In the genomic region with DNA sequence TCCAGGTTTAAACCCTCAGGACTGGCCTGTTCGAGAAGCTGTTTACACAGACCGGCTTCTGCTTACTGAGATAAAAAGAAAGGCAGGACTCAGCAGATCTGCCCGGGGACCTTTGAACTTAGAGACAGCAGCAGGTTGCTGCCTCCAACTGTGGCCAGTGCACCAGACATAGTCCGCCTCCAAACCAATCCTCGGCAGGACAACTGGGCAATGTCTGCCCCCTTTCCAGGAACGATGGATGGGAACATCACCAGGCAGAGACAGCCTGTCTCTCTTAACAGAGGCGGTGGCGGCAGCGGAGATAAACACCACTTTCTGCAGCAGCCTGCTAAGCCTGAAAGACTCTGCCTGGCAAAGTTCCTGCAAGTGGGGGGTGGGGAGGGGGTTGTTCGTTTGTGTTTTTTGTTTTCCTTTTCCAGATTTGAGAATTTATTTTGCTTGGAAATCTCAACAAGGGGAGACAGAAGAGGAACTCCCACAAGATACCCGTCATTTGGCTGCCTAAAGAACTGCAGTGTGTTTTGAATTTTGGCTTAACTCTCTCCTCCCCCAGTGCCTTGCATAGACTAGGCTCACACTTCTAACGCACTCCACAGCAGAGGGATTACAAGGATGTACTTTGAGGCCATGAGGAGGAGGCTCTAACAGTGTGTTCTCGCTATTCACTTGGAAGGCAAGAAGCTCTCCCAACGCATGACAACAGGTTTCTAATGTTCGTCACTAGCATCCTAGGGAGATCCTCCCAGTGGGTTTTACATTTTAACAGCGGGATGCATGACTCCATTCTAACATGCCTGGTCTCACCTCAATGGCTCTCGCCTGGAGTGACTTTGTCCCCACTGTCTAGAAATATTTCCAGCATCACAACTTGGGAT, we compare ENCODE assay signal across 1 mouse cellular context.
A peak's percentile ranks its signal among the peaks of the same experiment; 100 is the strongest.
TF ChIP-seq lines count a peak whose summit lies in the region.

No protein-coding gene starts in this region.

TF ChIP-seq in myocyte, 11 proteins besides CTCF, POLR2A, EP300 and RAD21:
- TF ChIP-seq MAX (IDR thresholded peaks at IDR 0.05; ENCODE audit: low read depth) (no peak), TCF12 (IDR thresholded peaks at IDR 0.05; ENCODE audit: insufficient read depth, poor library complexity, severe bottlenecking) (no peak), MYOG (IDR thresholded peaks at IDR 0.05; ENCODE audit: control insufficient read depth in 1 of 3, insufficient read depth in 1 of 3, insufficient read length in 2 of 3, low read depth in 2 of 3) (no peak), MYOD1 (IDR thresholded peaks at IDR 0.05; ENCODE audit: control insufficient read depth in 1 of 3, insufficient read length in 2 of 3, low read depth in 2 of 3) (peak in 1 of 3 experiments; percentile 28), E2F4 (IDR thresholded peaks at IDR 0.05; ENCODE audit: insufficient read depth) (no peak)
TF ChIP-seq in myocyte: peak in this region for 1.
